Mouse (Mus musculus) kidney, embryonic 14.5 days (tissue): ENCODE data around the gene Tnfrsf19. TPM values are rescaled to one million over a fixed set of nuclear protein-coding genes. Genes with fewer than 3 reads are reported as not detected.

Experiments
- ATAC-seq: fragments of 200-750 bp; cut with Nextera tagmentation; 2 replicates; pipeline ENCODE4 v1.8.0; 2017; ENCODE audit warnings: moderate number of reproducible peaks, mild to moderate bottlenecking, moderate TSS enrichment, moderate library complexity; ENCODE audit not compliant: low FRiP score, low TSS enrichment
- H3K27ac ChIP-seq: fragments of 300-500 bp; sonication (generic); 2 replicates; pipeline ENCODE4 v1.5.1; 2014; ENCODE audit warnings: low read depth, mild to moderate bottlenecking, low read length, moderate library complexity, mixed read lengths
- H3K27me3 ChIP-seq: fragments of 300-500 bp; sonication (generic); 2 replicates; pipeline ENCODE4 v1.6.1; 2014; ENCODE audit warnings: mild to moderate bottlenecking, low read length; ENCODE audit not compliant: control insufficient read depth, insufficient read depth
- H3K36me3 ChIP-seq: fragments of 300-500 bp; sonication (generic); 2 replicates; pipeline ENCODE4 v1.6.1; 2014; ENCODE audit warnings: low read length, mixed read lengths; ENCODE audit not compliant: control insufficient read depth, insufficient read depth
- H3K4me1 ChIP-seq: fragments of 300-500 bp; sonication (generic); 2 replicates; pipeline ENCODE4 v1.6.1; 2014; ENCODE audit warnings: low read length, mixed read lengths; ENCODE audit not compliant: control insufficient read depth, insufficient read depth
- H3K4me2 ChIP-seq: fragments of 300-500 bp; sonication (generic); replicated peaks from 2 replicates; pipeline ENCODE4 v1.6.1; 2014; ENCODE audit warnings: low read depth, mild to moderate bottlenecking, low read length
- H3K4me3 ChIP-seq: fragments of 300-500 bp; sonication (generic); 2 replicates; pipeline ENCODE4 v1.5.1; 2014; ENCODE audit warnings: mild to moderate bottlenecking, low read length
- H3K9ac ChIP-seq: fragments of 300-500 bp; sonication (generic); 2 replicates; pipeline ENCODE4 v1.6.1; 2014; ENCODE audit warnings: low read depth, mild to moderate bottlenecking, low read length, moderate library complexity
- H3K9me3 ChIP-seq: fragments of 300-500 bp; sonication (generic); 2 replicates; pipeline ENCODE4 v1.6.1; 2016; ENCODE audit warnings: low read length; ENCODE audit not compliant: control insufficient read depth
- WGBS: fragments of 180-500 bp; shearing (Covaris S2); extraction: QIAGEN DNeasy Blood & Tissue Kit; methylation state at CpG from one replicate; pipeline ENCODE4 v1.1.7; 2014; 5-methylcytosine and 5-hydroxymethylcytosine counted together
- polyA plus RNA-seq: library from polyadenylated mRNA; unstranded; fragments of >200 nt; fragmentation: Nextera tagmentation; extraction: Ambion mirVana; gene quantifications from 2 replicates; pipeline ENCODE4 v1.2.1, GENCODE M21; 2014

The Tnfrsf19 gene
- polyA plus RNA-seq, 1 experiment from 2014 or later: 23.2 TPM

- Histone ChIP-seq H3K9ac (no peak overlapping the region), H3K27ac (no peak overlapping the region), H3K4me2 (no peak overlapping the region), H3K4me3 (no peak overlapping the region), H3K27me3 (no peaks in the 10 kb centered on the region), H3K36me3 (no peaks in the 10 kb centered on the region), H3K4me1 (0 out of 2 replicates have a peak, but pooled peaks cover 4% of the 10 kb centered on the region), H3K9me3 (no peaks in the 10 kb centered on the region)
- 52% methylated on average over 17 of the region's 17 CpGs for WGBS
- no peak for ATAC-seq
These were observed 41.0 kb downstream of the Tnfrsf19 start for GRCm38 (mm10) chr14:61005127-61005837.

- ATAC-seq: no peak
- no peak overlapping the region for H3K27ac ChIP-seq
These were observed 42.6 kb downstream of the Tnfrsf19 start for GRCm38 (mm10) chr14:61003676-61004075.

GRCm38 (mm10) chr14:61000072-61000471 lies 46.2 kb downstream of the Tnfrsf19 start:
- no peaks in the 10 kb centered on the region for H3K36me3 ChIP-seq
- no peaks in the 10 kb centered on the region for H3K27me3 ChIP-seq
- no peak overlapping the region for H3K9ac ChIP-seq
- no peak overlapping the region for H3K27ac ChIP-seq
- H3K4me2 ChIP-seq: no peak overlapping the region
- WGBS: 58% methylated on average over 5 of the region's 5 CpGs
- no peaks in the 10 kb centered on the region for H3K9me3 ChIP-seq
- no peak overlapping the region for H3K4me3 ChIP-seq
- 0 out of 2 replicates have a peak, but pooled peaks cover 4% of the 10 kb centered on the region for H3K4me1 ChIP-seq
- peak; percentile 20; the same call in 1 of the 2 replicates for ATAC-seq

More at GRCm38 (mm10) chr14:61003676-61004075, 42.6 kb downstream of the Tnfrsf19 start:
- no peak overlapping the region for H3K4me3 ChIP-seq
- no peaks in the 10 kb centered on the region for H3K27me3 ChIP-seq
- no peaks in the 10 kb centered on the region for H3K9me3 ChIP-seq
- H3K4me2 ChIP-seq: no peak overlapping the region
- H3K9ac ChIP-seq: no peak overlapping the region
- no peaks in the 10 kb centered on the region for H3K36me3 ChIP-seq
- H3K4me1 ChIP-seq: 0 out of 2 replicates have a peak, but pooled peaks cover 4% of the 10 kb centered on the region
- 83% methylated on average over 6 of the region's 6 CpGs for WGBS

GRCm38 (mm10) chr14:60996556-60996955 lies 49.7 kb downstream of the Tnfrsf19 start:
- H3K27me3 ChIP-seq: no peaks in the 10 kb centered on the region
- no peaks in the 10 kb centered on the region for H3K36me3 ChIP-seq

GRCm38 (mm10) chr14:60993506-60993905 lies 52.8 kb downstream of the Tnfrsf19 start:
- 54% methylated on average over 10 of the region's 10 CpGs for WGBS
- no peaks in the 10 kb centered on the region for H3K9me3 ChIP-seq
- H3K36me3 ChIP-seq: no peaks in the 10 kb centered on the region
- H3K4me3 ChIP-seq: no peak overlapping the region
- H3K4me2 ChIP-seq: no peak overlapping the region
- 0 out of 2 replicates have a peak, but pooled peaks cover 2% of the 10 kb centered on the region for H3K4me1 ChIP-seq
- no peak overlapping the region for H3K9ac ChIP-seq
- ATAC-seq: no peak
- H3K27ac ChIP-seq: no peak overlapping the region
- H3K27me3 ChIP-seq: no peaks in the 10 kb centered on the region

More at GRCm38 (mm10) chr14:60996556-60996955, 49.7 kb downstream of the Tnfrsf19 start:
- Histone ChIP-seq H3K9me3 (no peaks in the 10 kb centered on the region), H3K27ac (no peak overlapping the region), H3K4me3 (no peak overlapping the region), H3K4me2 (no peak overlapping the region), H3K4me1 (0 out of 2 replicates have a peak, but pooled peaks cover 4% of the 10 kb centered on the region), H3K9ac (no peak overlapping the region)
- no peak for ATAC-seq
- WGBS: 56% methylated on average over 6 of the region's 6 CpGs

- no peak overlapping the region for H3K27ac ChIP-seq
- WGBS: 94% methylated on average over 3 of the region's 3 CpGs
- H3K4me2 ChIP-seq: no peak overlapping the region
- H3K4me1 ChIP-seq: 0 out of 2 replicates have a peak, but pooled peaks cover 2% of the 10 kb centered on the region
- no peak overlapping the region for H3K4me3 ChIP-seq
- ATAC-seq: no peak
- no peaks in the 10 kb centered on the region for H3K9me3 ChIP-seq
- no peaks in the 10 kb centered on the region for H3K27me3 ChIP-seq
- no peak overlapping the region for H3K9ac ChIP-seq
- H3K36me3 ChIP-seq: no peaks in the 10 kb centered on the region
These were observed 53.2 kb downstream of the Tnfrsf19 start for GRCm38 (mm10) chr14:60993092-60993491.

- H3K4me2 ChIP-seq: no peak overlapping the region
- WGBS: 72% methylated on average over 4 of the region's 4 CpGs
- no peak for ATAC-seq
- H3K9ac ChIP-seq: no peak overlapping the region
- no peak overlapping the region for H3K4me3 ChIP-seq
- H3K9me3 ChIP-seq: no peaks in the 10 kb centered on the region
- H3K27me3 ChIP-seq: no peaks in the 10 kb centered on the region
- no peak overlapping the region for H3K27ac ChIP-seq
- 0 out of 2 replicates have a peak, but pooled peaks cover 2% of the 10 kb centered on the region for H3K4me1 ChIP-seq
- no peaks in the 10 kb centered on the region for H3K36me3 ChIP-seq
These were observed 54.1 kb downstream of the Tnfrsf19 start for GRCm38 (mm10) chr14:60992144-60992543.

GRCm38 (mm10) chr14:60988228-60988627 lies 58.1 kb downstream of the Tnfrsf19 start:
- WGBS: 64% methylated on average over 6 of the region's 6 CpGs
- H3K27ac ChIP-seq: no peak overlapping the region
- ATAC-seq: no peak
- no peaks in the 10 kb centered on the region for H3K27me3 ChIP-seq
- no peak overlapping the region for H3K4me3 ChIP-seq
- no peak overlapping the region for H3K9ac ChIP-seq
- no peaks in the 10 kb centered on the region for H3K9me3 ChIP-seq
- no peak overlapping the region for H3K4me2 ChIP-seq
- H3K36me3 ChIP-seq: no peaks in the 10 kb centered on the region
- peaks cover 5% of the 10 kb centered on the region; the same call in 1 of the 2 replicates for H3K4me1 ChIP-seq

- no peak overlapping the region for H3K4me2 ChIP-seq
- 72% methylated on average over 5 of the region's 5 CpGs for WGBS
- ATAC-seq: no peak
- H3K9me3 ChIP-seq: no peaks in the 10 kb centered on the region
- no peak overlapping the region for H3K9ac ChIP-seq
- H3K27ac ChIP-seq: no peak overlapping the region
- peaks cover 5% of the 10 kb centered on the region; the same call in 1 of the 2 replicates for H3K4me1 ChIP-seq
- H3K4me3 ChIP-seq: no peak overlapping the region
- no peaks in the 10 kb centered on the region for H3K27me3 ChIP-seq
- H3K36me3 ChIP-seq: no peaks in the 10 kb centered on the region
These were observed 59.4 kb downstream of the Tnfrsf19 start for GRCm38 (mm10) chr14:60986926-60987325.
